Mouse (Mus musculus): ENCODE results near the gene Lexm.

Gene Lexm

GRCm38 (mm10) chr4:106624271-106624670 lies 7.2 kb upstream of the Lexm start:
- DNase-seq (ENCODE audit: low spot score in 2 of 2) = no peak

GRCm38 (mm10) chr4:106622712-106623111 lies 5.7 kb upstream of the Lexm start:
- DNase-seq (ENCODE audit: low spot score in 2 of 2) = no peak

- no peak for DNase-seq (ENCODE audit: low spot score in 2 of 2)
Observed at GRCm38 (mm10) chr4:106622030-106622493, 5.0 kb upstream of the Lexm start, which contains the start of gene Ttc22. Ttc22 (plus strand) TSS chr4:106622432.

- DNase-seq (ENCODE audit: low spot score in 2 of 2) = no peak
Observed at GRCm38 (mm10) chr4:106621428-106621827, 4.4 kb upstream of the Lexm start.

- DNase-seq (ENCODE audit: low spot score in 2 of 2) = no peak
Observed at GRCm38 (mm10) chr4:106618898-106619297, 1.9 kb upstream of the Lexm start.

- no peak for DNase-seq (ENCODE audit: low spot score in 2 of 2)
Observed at GRCm38 (mm10) chr4:106615637-106616036, 1.4 kb downstream of the Lexm start.

- DNase-seq (ENCODE audit: low spot score in 2 of 2) = no peak
Observed at GRCm38 (mm10) chr4:106614881-106615280, 2.2 kb downstream of the Lexm start.

- DNase-seq (ENCODE audit: low spot score in 2 of 2) = peak; percentile 79 to 83
Observed at GRCm38 (mm10) chr4:106614180-106614797, 2.8 kb downstream of the Lexm start.

GRCm38 (mm10) chr4:106613560-106613959 lies 3.5 kb downstream of the Lexm start:
- DNase-seq (ENCODE audit: low spot score in 2 of 2) = no peak

- no peak for DNase-seq (ENCODE audit: low spot score in 2 of 2)
Observed at GRCm38 (mm10) chr4:106613105-106613504, 3.9 kb downstream of the Lexm start.

- DNase-seq (ENCODE audit: low spot score in 2 of 2) = no peak
Observed at GRCm38 (mm10) chr4:106607905-106608304, 9.1 kb downstream of the Lexm start.

- peak in 1 of 2 experiments; percentile 39 for DNase-seq (ENCODE audit: low spot score in 2 of 2)
Observed at GRCm38 (mm10) chr4:106606639-106607554, 10.1 kb downstream of the Lexm start.

GRCm38 (mm10) chr4:106600770-106601169 lies 16.3 kb downstream of the Lexm start:
- no peak for DNase-seq (ENCODE audit: low spot score in 2 of 2)

- no peak for DNase-seq (ENCODE audit: low spot score in 2 of 2)
Observed at GRCm38 (mm10) chr4:106599415-106599814, 17.6 kb downstream of the Lexm start.

GRCm38 (mm10) chr4:106597741-106598140 lies 19.3 kb downstream of the Lexm start:
- no peak for DNase-seq (ENCODE audit: low spot score in 2 of 2)

- DNase-seq (ENCODE audit: low spot score in 2 of 2) = no peak
Observed at GRCm38 (mm10) chr4:106597055-106597454, 20.0 kb downstream of the Lexm start.

- no peak for DNase-seq (ENCODE audit: low spot score in 2 of 2)
Observed at GRCm38 (mm10) chr4:106596200-106596599, 20.8 kb downstream of the Lexm start.

- no peak for DNase-seq (ENCODE audit: low spot score in 2 of 2)
Observed at GRCm38 (mm10) chr4:106593636-106594035, 23.4 kb downstream of the Lexm start.

- no peak for DNase-seq (ENCODE audit: low spot score in 2 of 2)
Observed at GRCm38 (mm10) chr4:106590871-106591270, 26.2 kb downstream of the Lexm start.

GRCm38 (mm10) chr4:106590142-106590541 lies 26.9 kb downstream of the Lexm start:
- DNase-seq (ENCODE audit: low spot score in 2 of 2) = no peak

- no peak for DNase-seq (ENCODE audit: low spot score in 2 of 2)
Observed at GRCm38 (mm10) chr4:106587075-106587474, 30.0 kb downstream of the Lexm start.

GRCm38 (mm10) chr4:106584665-106585064 lies 32.4 kb downstream of the Lexm start:
- no peak for DNase-seq (ENCODE audit: low spot score in 2 of 2)

All from frontal cortex, postnatal 36 days (tissue).